Mouse (Mus musculus) forebrain, embryonic 14.5 days (tissue): ENCODE measurements around the gene Cldn20. TPM values are rescaled to one million over a fixed set of nuclear protein-coding genes. Genes with fewer than 3 reads are reported as not detected.
A peak's percentile ranks its signal among the peaks of the same experiment; 100 is the strongest.

ENCODE experiments used
- ATAC-seq: fragments of 200-750 bp; cut with Nextera tagmentation; 2 replicates; pipeline ENCODE4 v1.8.0; 2017; ENCODE audit warnings: mild to moderate bottlenecking, moderate library complexity
- DNase-seq: peaks from one replicate; pipeline ENCODE4 v3.0.0-alpha.2; 2015; ENCODE audit warnings: low spot score
- H3K27ac ChIP-seq: fragments of 300-500 bp; sonication (generic); 2 replicates; pipeline ENCODE4 v1.5.1; 2014; ENCODE audit warnings: low read depth, mild to moderate bottlenecking, control low read depth, low read length, moderate library complexity
- H3K27me3 ChIP-seq: fragments of 300-500 bp; sonication (generic); replicated peaks from 2 replicates; pipeline ENCODE4 v1.6.1; 2014; ENCODE audit warnings: low read length, control low read depth, mixed read lengths; ENCODE audit not compliant: control insufficient read depth, insufficient read depth
- H3K36me3 ChIP-seq: fragments of 300-500 bp; sonication (generic); 2 replicates; pipeline ENCODE4 v1.6.1; 2014; ENCODE audit warnings: low read length, control low read depth; ENCODE audit not compliant: control insufficient read depth, insufficient read depth
- H3K4me1 ChIP-seq: fragments of 300-500 bp; sonication (generic); 2 replicates; pipeline ENCODE4 v1.6.1; 2014; ENCODE audit warnings: antibody characterized with exemption, low read length, control low read depth; ENCODE audit not compliant: control insufficient read depth, insufficient read depth
- H3K4me2 ChIP-seq: fragments of 300-500 bp; sonication (generic); 2 replicates; pipeline ENCODE4 v1.6.1; 2014; ENCODE audit warnings: mild to moderate bottlenecking, control low read depth, low read length
- H3K4me3 ChIP-seq: fragments of 300-500 bp; sonication (generic); 2 replicates; pipeline ENCODE4 v1.5.1; 2014; ENCODE audit warnings: low read depth, low read length, control low read depth
- H3K9ac ChIP-seq: fragments of 300-500 bp; sonication (generic); 2 replicates; pipeline ENCODE4 v1.6.1; 2014; ENCODE audit warnings: mild to moderate bottlenecking, low read length, control low read depth, moderate library complexity
- H3K9me3 ChIP-seq: fragments of 300-500 bp; sonication (generic); replicated peaks from 2 replicates; pipeline ENCODE4 v1.6.1; 2016; ENCODE audit warnings: low read length, control low read depth, mixed read lengths; ENCODE audit not compliant: control insufficient read depth
- WGBS: fragments of 180-500 bp; shearing (Covaris S2); extraction: QIAGEN DNeasy Blood & Tissue Kit; methylation state at CpG from one replicate; pipeline ENCODE4 v1.1.7; 2014; 5-methylcytosine and 5-hydroxymethylcytosine counted together
- polyA plus RNA-seq: library from polyadenylated mRNA; unstranded; fragments of >200 nt; fragmentation: Nextera tagmentation; extraction: Ambion mirVana; gene quantifications from 2 replicates; pipeline ENCODE4 v1.2.1, GENCODE M21; 2014

Cldn20 gene
- polyA plus RNA-seq, 1 experiment from 2014 or later: 0.94 TPM

GRCm38 (mm10) chr17:3533425-3533824 lies 1.1 kb downstream of the Cldn20 start:
- H3K4me3 ChIP-seq: no peak overlapping the region
- no peak overlapping the region for H3K9ac ChIP-seq
- peak; percentile 72 for DNase-seq
- H3K9me3 ChIP-seq: no peaks in the 10 kb centered on the region
- no peaks in the 10 kb centered on the region for H3K4me1 ChIP-seq
- no peaks in the 10 kb centered on the region for H3K36me3 ChIP-seq
- 23% methylated on average over 1 of the region's 1 CpGs for WGBS
- no peaks in the 10 kb centered on the region for H3K27me3 ChIP-seq
- peak; percentile 63; the same call in 1 of the 2 replicates for ATAC-seq
- H3K4me2 ChIP-seq: no peak overlapping the region
- no peak overlapping the region for H3K27ac ChIP-seq

GRCm38 (mm10) chr17:3540304-3540703 lies 8.0 kb downstream of the Cldn20 start:
- ATAC-seq (no peak), DNase-seq (no peak)
- no peaks in the 10 kb centered on the region for H3K9me3 ChIP-seq
- no peaks in the 10 kb centered on the region for H3K36me3 ChIP-seq
- no peaks in the 10 kb centered on the region for H3K27me3 ChIP-seq
- no peak overlapping the region for H3K9ac ChIP-seq
- H3K4me1 ChIP-seq: no peaks in the 10 kb centered on the region
- no peak overlapping the region for H3K4me3 ChIP-seq
- 94% methylated on average over 2 of the region's 2 CpGs for WGBS
- H3K27ac ChIP-seq: no peak overlapping the region
- H3K4me2 ChIP-seq: no peak overlapping the region

GRCm38 (mm10) chr17:3541033-3541432 lies 8.7 kb downstream of the Cldn20 start:
- H3K27ac ChIP-seq: no peak overlapping the region
- H3K27me3 ChIP-seq: no peaks in the 10 kb centered on the region
- no peak overlapping the region for H3K4me3 ChIP-seq
- no peak overlapping the region for H3K4me2 ChIP-seq
- H3K4me1 ChIP-seq: no peaks in the 10 kb centered on the region
- no peak for DNase-seq
- H3K9me3 ChIP-seq: no peaks in the 10 kb centered on the region
- no peaks in the 10 kb centered on the region for H3K36me3 ChIP-seq
- no peak overlapping the region for H3K9ac ChIP-seq
- ATAC-seq: no peak
- WGBS: 86% methylated on average over 5 of the region's 5 CpGs

GRCm38 (mm10) chr17:3547725-3548124 lies 15.4 kb downstream of the Cldn20 start:
- H3K27me3 ChIP-seq: no peaks in the 10 kb centered on the region
- H3K9me3 ChIP-seq: no peaks in the 10 kb centered on the region
- H3K4me1 ChIP-seq: peaks cover 3% of the 10 kb centered on the region; the same call in 1 of the 2 replicates
- H3K9ac ChIP-seq: no peak overlapping the region
- no peak overlapping the region for H3K4me3 ChIP-seq
- WGBS: 21% methylated on average over 7 of the region's 7 CpGs
- H3K27ac ChIP-seq: no peak overlapping the region
- ATAC-seq (peak; percentile 50; the same call in 1 of the 2 replicates), DNase-seq (peak; percentile 54)
- no peaks in the 10 kb centered on the region for H3K36me3 ChIP-seq
- H3K4me2 ChIP-seq: no peak overlapping the region

GRCm38 (mm10) chr17:3556251-3556650 lies 23.9 kb downstream of the Cldn20 start:
- WGBS: 96% methylated on average over 1 of the region's 1 CpGs
- Histone ChIP-seq H3K4me1 (peaks cover 12% of the 10 kb centered on the region), H3K27me3 (no peaks in the 10 kb centered on the region), H3K36me3 (no peaks in the 10 kb centered on the region), H3K4me3 (no peak overlapping the region), H3K9ac (no peak overlapping the region; the same call in 1 of the 2 replicates), H3K9me3 (no peaks in the 10 kb centered on the region), H3K4me2 (peak overlapping the region; percentile 72; the same call in 1 of the 2 replicates), H3K27ac (no peak overlapping the region)
- no peak for DNase-seq
- no peak for ATAC-seq

- Histone ChIP-seq H3K27me3 (no peaks in the 10 kb centered on the region), H3K4me3 (peak within 1 kb of the TSS; percentile 55), H3K36me3 (no peaks in the 10 kb centered on the region), H3K27ac (peak within 1 kb of the TSS; percentile 87), H3K4me2 (peak within 1 kb of the TSS; percentile 72), H3K9me3 (no peaks in the 10 kb centered on the region), H3K9ac (peak within 1 kb of the TSS; percentile 69), H3K4me1 (peaks cover 12% of the 10 kb centered on the region)
- ATAC-seq (peak; percentile 99), DNase-seq (peak; percentile 100)
- under 1% methylated on average over 60 of the region's 60 CpGs for WGBS
Observed at GRCm38 (mm10) chr17:3557331-3558311, 25.3 kb downstream of the Cldn20 start, which contains the start of gene Tfb1m. Tfb1m (minus strand) TSS chr17:3557781.

- no peaks in the 10 kb centered on the region for H3K9me3 ChIP-seq
- 0 out of 2 replicates have a peak overlapping the region, but pooled peaks have one; percentile 87 for H3K27ac ChIP-seq
- WGBS: 49% methylated on average over 9 of the region's 9 CpGs
- no peaks in the 10 kb centered on the region for H3K27me3 ChIP-seq
- H3K4me1 ChIP-seq: peaks cover 12% of the 10 kb centered on the region
- peak overlapping the region; percentile 44 for H3K4me2 ChIP-seq
- no peaks in the 10 kb centered on the region for H3K36me3 ChIP-seq
- ATAC-seq (no peak), DNase-seq (peak; percentile 46)
- peak overlapping the region; percentile 55 for H3K4me3 ChIP-seq
- no peak overlapping the region for H3K9ac ChIP-seq
Observed at GRCm38 (mm10) chr17:3558356-3558870, 26.1 kb downstream of the Cldn20 start.

GRCm38 (mm10) chr17:3560534-3560933 lies 28.2 kb downstream of the Cldn20 start:
- peak; percentile 44 for DNase-seq
- no peaks in the 10 kb centered on the region for H3K27me3 ChIP-seq

More at GRCm38 (mm10) chr17:3560534-3560933, 28.2 kb downstream of the Cldn20 start:
- ATAC-seq: no peak
- no peak overlapping the region for H3K9ac ChIP-seq
- 74% methylated on average over 3 of the region's 3 CpGs for WGBS
- no peaks in the 10 kb centered on the region for H3K9me3 ChIP-seq
- H3K27ac ChIP-seq: no peak overlapping the region
- H3K4me3 ChIP-seq: no peak overlapping the region
- no peak overlapping the region for H3K4me2 ChIP-seq
- H3K36me3 ChIP-seq: no peaks in the 10 kb centered on the region
- peaks cover 12% of the 10 kb centered on the region for H3K4me1 ChIP-seq
